Mouse (Mus musculus) kidney, embryonic 15.5 days (tissue): ENCODE measurements around the gene Exosc1. TPM values are rescaled to one million over a fixed set of nuclear protein-coding genes. Genes with fewer than 3 reads are reported as not detected.
A peak's percentile ranks its signal among the peaks of the same experiment; 100 is the strongest.

Experiments used
- ATAC-seq: fragments of 200-750 bp; cut with Nextera tagmentation; replicated peaks from 2 replicates; pipeline ENCODE4 v1.8.0; 2017; ENCODE audit warnings: moderate TSS enrichment; ENCODE audit not compliant: low FRiP score
- H3K27ac ChIP-seq: fragments of 300-500 bp; sonication (generic); 2 replicates; pipeline ENCODE4 v1.5.1; 2015; ENCODE audit warnings: mild to moderate bottlenecking, inconsistent platforms
- H3K27me3 ChIP-seq: fragments of 300-500 bp; sonication (generic); 2 replicates; pipeline ENCODE4 v1.6.1; 2015; ENCODE audit warnings: inconsistent platforms
- H3K36me3 ChIP-seq: fragments of 300-500 bp; sonication (generic); 2 replicates; pipeline ENCODE4 v1.6.1; 2015; ENCODE audit warnings: inconsistent platforms
- H3K4me1 ChIP-seq: fragments of 300-500 bp; sonication (generic); 2 replicates; pipeline ENCODE4 v1.6.1; 2015; ENCODE audit warnings: inconsistent platforms
- H3K4me2 ChIP-seq: fragments of 300-500 bp; sonication (generic); 2 replicates; pipeline ENCODE4 v1.6.1; 2015; ENCODE audit warnings: moderate library complexity, mild to moderate bottlenecking, inconsistent platforms
- H3K4me3 ChIP-seq: fragments of 300-500 bp; sonication (generic); replicated peaks from 2 replicates; pipeline ENCODE4 v1.5.1; 2015; ENCODE audit warnings: mild to moderate bottlenecking, inconsistent platforms
- H3K9ac ChIP-seq: fragments of 300-500 bp; sonication (generic); 2 replicates; pipeline ENCODE4 v1.6.1; 2015; ENCODE audit warnings: mild to moderate bottlenecking, inconsistent platforms
- H3K9me3 ChIP-seq: fragments of 300-500 bp; sonication (generic); replicated peaks from 2 replicates; pipeline ENCODE4 v1.6.1; 2016; ENCODE audit warnings: inconsistent platforms
- WGBS: fragments of 180-500 bp; shearing (Covaris S2); methylation state at CpG from one replicate; pipeline ENCODE4 v1.1.7; 2015; ENCODE audit warnings: mixed read lengths; 5-methylcytosine and 5-hydroxymethylcytosine counted together
- polyA plus RNA-seq: library from polyadenylated mRNA; unstranded; fragments of >200 nt; fragmentation: Nextera tagmentation; extraction: Ambion mirVana; gene quantifications from 2 replicates; pipeline ENCODE4 v1.2.1, GENCODE M21; 2015

Exosc1 gene
- 85.1 TPM in 2 replicates for polyA plus RNA-seq

DNA sequence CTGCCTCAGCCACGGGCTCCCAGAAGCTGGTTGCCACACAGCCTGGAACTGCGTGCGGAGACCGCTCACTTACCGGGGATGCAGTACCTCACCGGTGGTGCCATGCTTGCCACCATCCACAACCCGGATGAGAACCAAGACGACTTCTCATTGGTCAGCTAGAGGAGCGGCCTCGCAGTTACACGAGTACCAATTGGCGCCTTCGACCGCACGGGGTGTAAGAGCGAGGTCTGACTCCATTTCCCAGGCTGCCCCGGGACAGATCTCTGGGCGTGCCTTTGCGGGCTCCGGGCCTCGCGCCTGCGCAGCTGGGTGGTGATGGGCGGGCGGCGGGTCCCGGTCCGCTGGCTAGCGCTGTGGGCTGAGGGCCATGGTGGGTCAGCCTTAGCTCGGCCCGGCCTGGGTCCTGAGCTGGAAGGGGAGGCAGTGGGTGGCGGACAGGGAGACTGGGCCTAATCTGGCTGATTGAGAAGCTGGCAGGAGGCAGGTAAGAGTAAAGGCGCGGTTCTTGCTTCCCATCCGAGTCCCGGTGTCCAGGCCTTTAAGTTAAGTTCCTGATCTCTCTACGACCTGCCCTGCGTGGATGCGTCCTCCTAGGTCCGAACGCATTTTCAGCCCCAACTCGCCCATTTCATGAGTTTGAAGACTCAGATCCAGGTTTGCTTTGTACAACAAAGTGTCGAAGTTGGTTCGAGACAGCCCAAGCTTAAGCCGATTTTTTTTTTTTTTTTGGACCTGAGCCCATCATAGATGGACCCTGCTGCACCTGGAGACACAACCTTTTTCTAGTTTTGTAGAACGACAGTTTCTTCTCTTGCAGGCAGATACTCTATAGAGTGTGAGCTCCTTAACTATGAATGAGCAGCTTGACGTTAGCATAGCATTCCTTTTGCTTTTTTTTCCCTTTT, at the start of gene Exosc1, which contains the start of gene Zdhhc16:
Gene Exosc1 (minus strand): TSS at position 245 of the 908 bp plus-strand sequence.
Gene Zdhhc16 (plus strand): TSS at position 302 of the 908 bp plus-strand sequence.
- H3K9me3 ChIP-seq, result no peaks in the 10 kb centered on the region
- H3K4me3 ChIP-seq, result peak within 1 kb of the TSS; percentile 89
- H3K27ac ChIP-seq, result peak within 1 kb of the TSS; percentile 29
- 0% methylated on average over 47 of the region's 47 CpGs for WGBS
- peak within 1 kb of the TSS; percentile 77 for H3K4me2 ChIP-seq
- peaks cover 50% of the 10 kb centered on the region for H3K36me3 ChIP-seq
- ATAC-seq, result peak; percentile 100
- no peaks in the 10 kb centered on the region for H3K27me3 ChIP-seq
- peak within 1 kb of the TSS; percentile 78 for H3K9ac ChIP-seq
- H3K4me1 ChIP-seq, result peaks cover 21% of the 10 kb centered on the region

DNA sequence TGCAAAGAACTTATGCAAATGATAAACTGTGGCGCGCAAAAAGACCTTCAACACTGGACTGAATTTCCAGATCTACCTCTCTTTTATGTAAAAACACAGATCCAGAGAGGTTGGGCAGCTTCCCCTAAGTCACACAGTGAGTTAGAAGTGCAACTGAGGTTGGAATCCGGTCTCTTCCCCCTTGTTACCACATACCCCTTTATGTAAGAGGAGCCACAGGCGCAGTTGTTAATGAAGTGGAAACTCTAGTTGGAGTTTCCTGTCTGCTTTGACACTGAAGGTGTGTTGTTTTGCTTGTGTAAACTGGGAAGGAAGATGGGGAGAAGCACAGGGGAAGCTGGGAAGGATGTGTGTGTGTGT, 49.5 kb upstream of the Exosc1 start:
- 3% methylated on average over 4 of the region's 4 CpGs for WGBS
- H3K27me3 ChIP-seq, result no peaks in the 10 kb centered on the region
- H3K9ac ChIP-seq, result peak overlapping the region; percentile 90
- H3K27ac ChIP-seq, result peak overlapping the region; percentile 95
- ATAC-seq, result no peak
- 0 out of 2 replicates have a peak, but pooled peaks cover 5% of the 10 kb centered on the region for H3K36me3 ChIP-seq
- peaks cover 34% of the 10 kb centered on the region for H3K4me1 ChIP-seq
- H3K4me2 ChIP-seq, result peak overlapping the region; percentile 74
- H3K9me3 ChIP-seq, result no peaks in the 10 kb centered on the region
- H3K4me3 ChIP-seq, result peak overlapping the region; percentile 94

DNA sequence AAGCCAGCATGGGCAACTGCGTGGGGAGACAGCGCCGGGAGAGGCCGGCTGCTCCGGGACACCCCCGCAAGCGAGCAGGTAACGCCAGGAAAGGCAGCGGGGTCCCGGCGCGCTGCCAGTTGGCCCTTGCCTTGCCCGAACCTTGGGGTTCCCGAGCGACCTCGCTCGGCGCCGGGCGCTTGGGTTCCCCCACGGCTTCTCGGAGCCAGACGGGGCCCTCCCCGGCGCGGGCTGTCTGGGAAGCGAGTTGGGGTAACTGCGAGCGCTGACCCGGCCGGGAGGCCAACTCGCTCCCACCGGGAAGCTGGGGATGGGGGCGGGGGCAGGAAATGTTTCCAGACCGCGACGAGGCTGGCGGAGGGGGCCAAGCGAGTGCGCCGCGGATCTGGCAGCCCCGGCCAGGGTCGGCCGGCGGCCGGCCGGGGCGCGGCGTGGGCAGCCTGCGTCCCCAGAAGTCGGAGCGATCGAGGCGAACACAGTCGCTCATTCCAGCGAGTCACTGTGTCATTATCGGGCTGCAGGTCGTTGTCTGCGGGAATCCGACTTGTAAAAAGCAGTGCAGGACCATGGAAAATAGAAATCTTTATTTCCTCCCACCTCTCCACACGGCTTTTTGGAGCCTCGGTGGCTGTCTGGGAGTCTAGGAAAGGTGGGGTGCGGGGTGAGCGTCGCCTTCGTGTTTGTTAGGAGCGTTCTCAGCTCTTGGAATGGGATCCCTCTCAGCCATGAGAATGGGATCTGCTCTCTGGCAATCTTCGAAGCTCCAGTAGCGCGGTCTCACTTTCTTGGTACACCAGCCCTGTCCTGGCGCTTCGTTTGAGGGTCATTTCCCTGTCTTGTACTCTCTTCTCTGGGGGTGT, 48.9 kb upstream of the Exosc1 start:
- Histone ChIP-seq H3K27ac (peak overlapping the region; percentile 95), H3K27me3 (no peaks in the 10 kb centered on the region), H3K9me3 (no peaks in the 10 kb centered on the region), H3K4me1 (peaks cover 28% of the 10 kb centered on the region), H3K36me3 (0 out of 2 replicates have a peak, but pooled peaks cover 5% of the 10 kb centered on the region), H3K4me2 (peak overlapping the region; percentile 74), H3K4me3 (peak overlapping the region; percentile 94), H3K9ac (peak overlapping the region; percentile 90)
- peak; percentile 0; the same call in 1 of the 2 replicates for ATAC-seq
- under 1% methylated on average over 74 of the region's 74 CpGs for WGBS

DNA sequence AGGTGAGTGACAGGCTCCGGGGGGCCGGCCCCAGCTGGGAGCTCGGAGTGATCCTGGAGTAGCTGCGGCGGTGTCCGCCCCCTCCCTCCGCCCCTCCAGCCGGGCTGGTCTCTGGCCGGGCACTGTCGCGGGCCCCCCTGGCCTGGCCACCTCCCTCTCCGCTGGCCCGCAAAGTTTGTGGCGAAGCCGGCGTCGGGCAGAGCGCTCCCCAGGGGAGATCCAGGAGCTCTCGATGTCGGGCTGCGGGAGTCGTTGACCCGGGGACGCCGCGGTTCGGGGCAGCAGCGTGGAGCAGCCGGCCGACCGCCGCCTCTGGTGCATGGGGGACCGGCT, 48.3 kb upstream of the Exosc1 start, which contains the start of gene Ubtd1:
Gene Ubtd1 (plus strand): TSS at position 169 of the 333 bp plus-strand sequence.
- ATAC-seq, result no peak
- peaks cover 26% of the 10 kb centered on the region for H3K4me1 ChIP-seq
- no peaks in the 10 kb centered on the region for H3K27me3 ChIP-seq
- H3K4me2 ChIP-seq, result peak within 1 kb of the TSS; percentile 74
- peak within 1 kb of the TSS; percentile 90 for H3K9ac ChIP-seq
- peak within 1 kb of the TSS; percentile 94 for H3K4me3 ChIP-seq
- H3K36me3 ChIP-seq, result 0 out of 2 replicates have a peak, but pooled peaks cover 5% of the 10 kb centered on the region
- H3K27ac ChIP-seq, result peak within 1 kb of the TSS; percentile 95
- 0% methylated on average over 33 of the region's 33 CpGs for WGBS
- H3K9me3 ChIP-seq, result no peaks in the 10 kb centered on the region

DNA sequence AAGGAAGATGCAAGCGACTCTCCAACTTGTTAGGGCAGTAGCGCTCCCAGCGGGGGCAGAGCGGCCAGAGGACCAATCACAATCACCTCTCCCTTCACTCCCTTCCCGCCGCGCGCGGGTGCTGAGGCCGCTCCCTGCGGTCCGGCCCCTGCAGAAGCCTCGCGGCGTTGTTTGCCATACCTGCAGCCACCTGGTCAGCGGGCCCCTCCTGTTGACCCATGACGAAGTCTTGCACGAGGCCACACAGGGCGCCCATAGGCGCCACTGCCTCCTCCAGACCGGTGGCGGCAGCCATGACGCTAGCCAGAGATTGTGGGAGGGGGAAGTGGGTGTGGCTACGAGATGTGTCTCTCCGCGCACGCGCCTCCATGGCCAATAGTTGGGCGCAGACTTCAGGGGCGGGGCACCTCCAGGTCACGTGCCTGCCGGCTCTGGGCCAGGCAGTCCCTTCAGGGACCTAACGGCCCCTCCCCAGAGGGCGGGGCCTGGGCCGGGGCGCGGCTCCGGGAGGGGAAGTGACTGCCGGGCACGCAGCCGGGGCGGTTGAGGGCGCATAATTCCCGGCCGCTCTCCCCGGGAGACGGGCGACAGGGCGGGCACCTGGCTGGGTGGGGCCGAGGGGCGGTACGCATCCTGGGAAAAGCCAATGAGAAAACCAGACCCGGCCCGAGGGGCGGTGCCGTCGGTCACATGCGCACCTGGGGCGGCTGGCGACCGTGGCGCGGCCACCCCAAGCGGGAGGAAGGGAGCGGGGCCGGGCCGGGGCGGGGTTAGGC, 47.8 kb upstream of the Exosc1 start, which contains the start of gene Mms19:
Gene Mms19 (minus strand): TSS at position 339 of the 776 bp plus-strand sequence.
- no peaks in the 10 kb centered on the region for H3K27me3 ChIP-seq
- peak within 1 kb of the TSS; percentile 95 for H3K27ac ChIP-seq
- peak; percentile 96 for ATAC-seq
- no peaks in the 10 kb centered on the region for H3K9me3 ChIP-seq
- under 1% methylated on average over 68 of the region's 68 CpGs for WGBS
- peak within 1 kb of the TSS; percentile 94 for H3K4me3 ChIP-seq
- H3K9ac ChIP-seq, result peak within 1 kb of the TSS; percentile 90
- H3K36me3 ChIP-seq, result 0 out of 2 replicates have a peak, but pooled peaks cover 4% of the 10 kb centered on the region
- H3K4me2 ChIP-seq, result peak within 1 kb of the TSS; percentile 74
- H3K4me1 ChIP-seq, result peaks cover 26% of the 10 kb centered on the region

DNA sequence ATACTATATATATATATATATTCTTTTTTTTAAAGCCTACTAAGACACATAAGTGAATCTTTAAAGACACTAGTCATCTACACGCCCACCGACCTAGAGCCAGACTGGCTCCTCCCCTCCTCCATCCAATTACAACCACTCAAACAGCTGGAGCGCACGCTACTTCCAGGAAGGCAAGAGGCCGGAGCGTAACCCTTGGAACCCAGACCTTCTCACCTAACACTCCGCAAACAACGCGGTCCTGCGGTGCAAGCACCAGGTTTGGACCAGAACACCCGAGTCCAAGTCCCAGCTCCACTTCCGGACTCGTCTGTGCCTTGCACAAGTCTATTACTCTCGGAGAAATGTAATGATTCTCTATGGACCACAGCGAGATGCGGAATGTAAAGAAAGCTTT, 47.2 kb upstream of the Exosc1 start:
- H3K4me2 ChIP-seq, result peak overlapping the region; percentile 74
- no peaks in the 10 kb centered on the region for H3K36me3 ChIP-seq
- no peaks in the 10 kb centered on the region for H3K27me3 ChIP-seq
- no peaks in the 10 kb centered on the region for H3K9me3 ChIP-seq
- ATAC-seq, result peak; percentile 6; the same call in 1 of the 2 replicates
- H3K4me3 ChIP-seq, result peak overlapping the region; percentile 94
- peak overlapping the region; percentile 95 for H3K27ac ChIP-seq
- under 1% methylated on average over 16 of the region's 16 CpGs for WGBS
- H3K4me1 ChIP-seq, result peaks cover 26% of the 10 kb centered on the region
- H3K9ac ChIP-seq, result peak overlapping the region; percentile 90

DNA sequence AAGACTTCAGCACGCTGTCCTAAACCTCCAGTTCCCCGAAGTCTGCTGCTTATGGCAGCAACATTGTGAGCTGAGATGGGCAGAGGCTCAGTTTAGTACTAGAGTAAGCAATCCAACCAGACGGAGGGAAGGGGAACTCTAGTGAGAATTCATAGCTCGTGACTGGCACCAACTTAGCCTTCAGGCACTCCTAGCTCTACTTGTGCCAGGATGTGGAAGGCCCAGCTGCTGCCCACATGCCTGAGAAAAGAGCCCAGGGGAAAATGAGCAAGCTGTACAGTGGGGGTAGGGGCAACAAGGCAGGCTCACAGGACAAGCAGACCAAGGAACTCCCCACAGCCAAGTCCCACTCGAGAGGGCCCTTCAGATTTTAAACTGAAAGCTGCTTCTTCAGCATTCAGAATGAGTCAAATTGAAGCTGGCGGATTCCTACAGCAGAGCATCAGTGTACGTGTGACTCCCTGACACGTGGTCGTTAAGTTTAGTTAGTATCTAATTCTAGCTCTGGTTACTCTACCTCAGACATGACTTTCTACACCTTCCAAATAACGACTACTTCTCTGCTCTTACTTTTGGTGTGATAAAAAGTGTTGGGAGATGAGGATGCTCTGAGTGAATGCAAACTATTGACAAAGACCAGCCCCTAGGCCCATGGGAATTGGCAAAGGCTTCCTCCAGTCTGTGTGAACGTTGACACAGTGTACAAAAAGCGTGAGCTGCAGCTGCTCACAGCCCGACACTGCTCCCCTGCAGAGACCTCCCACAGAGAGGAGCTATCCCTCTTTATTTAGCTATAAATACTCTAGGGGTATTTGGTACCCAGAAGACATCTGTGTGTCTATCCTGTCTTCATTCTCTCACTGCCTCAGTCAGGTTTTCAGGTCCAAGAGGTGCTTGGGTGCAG, 40.9 kb upstream of the Exosc1 start:
- Histone ChIP-seq H3K27ac (no peak overlapping the region), H3K4me3 (no peak overlapping the region), H3K4me2 (no peak overlapping the region), H3K4me1 (no peaks in the 10 kb centered on the region), H3K36me3 (peaks cover 10% of the 10 kb centered on the region), H3K9me3 (no peaks in the 10 kb centered on the region), H3K27me3 (no peaks in the 10 kb centered on the region), H3K9ac (no peak overlapping the region)
- no peak for ATAC-seq
- WGBS, result 61% methylated on average over 13 of the region's 13 CpGs

DNA sequence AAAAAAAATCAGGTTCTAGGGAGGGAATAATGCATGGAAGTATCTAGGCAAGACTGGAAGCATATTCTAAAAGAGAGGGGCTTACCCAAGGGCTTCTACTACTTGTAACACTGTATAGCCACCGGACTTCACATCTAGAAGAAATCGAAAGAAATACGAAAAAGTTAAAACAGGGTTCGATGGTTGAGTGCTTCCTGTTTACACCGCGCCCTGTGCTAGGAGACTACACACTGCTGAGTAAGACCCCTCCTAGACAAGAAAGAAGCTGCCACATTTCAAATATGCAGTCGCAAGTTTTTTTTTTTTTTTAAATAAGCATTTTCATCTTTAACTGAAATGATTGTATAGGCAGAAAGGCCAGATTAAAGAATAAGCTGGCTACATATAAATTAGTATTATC, 36.4 kb upstream of the Exosc1 start:
- H3K4me3 ChIP-seq, result no peak overlapping the region
- H3K4me1 ChIP-seq, result no peaks in the 10 kb centered on the region
- H3K36me3 ChIP-seq, result peaks cover 53% of the 10 kb centered on the region
- ATAC-seq, result no peak
- no peaks in the 10 kb centered on the region for H3K9me3 ChIP-seq
- H3K9ac ChIP-seq, result no peak overlapping the region
- 0 out of 2 replicates have a peak overlapping the region, but pooled peaks have one; percentile 9 for H3K27ac ChIP-seq
- WGBS, result 95% methylated on average over 7 of the region's 7 CpGs
- no peak overlapping the region for H3K4me2 ChIP-seq
- H3K27me3 ChIP-seq, result no peaks in the 10 kb centered on the region

DNA sequence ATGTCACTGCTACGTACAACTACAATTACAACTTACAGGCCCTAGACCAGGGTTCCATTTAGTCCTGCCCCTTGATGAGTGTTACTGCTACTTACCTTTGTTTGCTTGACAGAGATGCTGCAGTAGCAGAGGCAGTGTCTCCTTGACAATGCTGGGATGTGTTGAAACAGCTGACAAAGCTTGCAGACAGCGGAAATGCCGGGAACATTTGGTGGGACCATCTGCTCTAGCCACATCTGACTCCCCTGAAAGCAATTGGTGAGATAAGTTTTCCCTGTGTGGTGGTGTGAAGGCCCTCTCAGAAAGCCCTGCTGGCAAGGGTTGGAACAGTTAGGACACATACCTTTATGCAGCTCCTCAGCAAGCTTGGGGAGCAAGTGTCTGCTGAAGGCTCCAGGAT, 20.4 kb upstream of the Exosc1 start:
- H3K4me2 ChIP-seq, result no peak overlapping the region
- no peak overlapping the region for H3K27ac ChIP-seq
- H3K4me3 ChIP-seq, result no peak overlapping the region
- H3K36me3 ChIP-seq, result peaks cover 100% of the 10 kb centered on the region
- no peaks in the 10 kb centered on the region for H3K9me3 ChIP-seq
- no peak overlapping the region for H3K9ac ChIP-seq
- H3K4me1 ChIP-seq, result no peaks in the 10 kb centered on the region
- ATAC-seq, result no peak
- 86% methylated on average over 3 of the region's 3 CpGs for WGBS
- no peaks in the 10 kb centered on the region for H3K27me3 ChIP-seq

DNA sequence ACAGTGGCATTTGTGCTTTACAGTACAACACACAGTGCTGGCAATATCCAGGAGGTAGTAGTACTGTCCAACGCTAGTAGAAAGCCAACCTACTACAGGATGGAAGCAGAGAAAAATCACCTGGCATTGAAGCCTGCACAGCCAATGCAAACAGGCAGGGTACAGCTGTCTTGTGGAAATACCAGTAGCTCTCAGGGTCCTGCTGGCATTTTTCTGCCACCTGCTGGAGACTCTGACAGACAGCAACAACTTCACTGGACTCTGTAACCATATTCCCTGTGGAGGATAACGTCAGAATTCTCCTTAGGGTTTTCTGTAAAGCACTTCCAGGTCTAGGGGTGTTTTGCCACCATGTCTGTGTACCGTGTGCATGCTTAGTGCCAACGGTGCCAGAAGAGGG, 19.1 kb upstream of the Exosc1 start:
- no peaks in the 10 kb centered on the region for H3K9me3 ChIP-seq
- H3K27ac ChIP-seq, result no peak overlapping the region
- no peak for ATAC-seq
- H3K9ac ChIP-seq, result no peak overlapping the region
- 76% methylated on average over 4 of the region's 4 CpGs for whole genome bisulfite sequencing
- no peak overlapping the region for H3K4me3 ChIP-seq
- H3K27me3 ChIP-seq, result no peaks in the 10 kb centered on the region
- H3K4me1 ChIP-seq, result no peaks in the 10 kb centered on the region
- H3K4me2 ChIP-seq, result no peak overlapping the region
- H3K36me3 ChIP-seq, result peaks cover 100% of the 10 kb centered on the region
